Mouse (Mus musculus) neural tube, embryonic 13.5 days (tissue): ENCODE data around the gene Kat5. TPM values are rescaled to one million over a fixed set of nuclear protein-coding genes. Genes with fewer than 3 reads are reported as not detected.

Experiments
- ATAC-seq: fragments of 200-750 bp; cut with Nextera tagmentation; 2 replicates; pipeline ENCODE4 v1.8.0; 2017; ENCODE audit warnings: low read depth, mild to moderate bottlenecking, moderate TSS enrichment, moderate library complexity
- H3K27ac ChIP-seq: fragments of 300-500 bp; sonication (generic); replicated peaks from 2 replicates; pipeline ENCODE4 v1.5.1; 2015; ENCODE audit warnings: moderate library complexity, mild to moderate bottlenecking, inconsistent platforms
- H3K27me3 ChIP-seq: fragments of 300-500 bp; sonication (generic); 2 replicates; pipeline ENCODE4 v1.6.1; 2015; ENCODE audit warnings: mild to moderate bottlenecking, inconsistent platforms
- H3K36me3 ChIP-seq: fragments of 300-500 bp; sonication (generic); 2 replicates; pipeline ENCODE4 v1.6.1; 2015; ENCODE audit warnings: mild to moderate bottlenecking, inconsistent platforms
- H3K4me1 ChIP-seq: fragments of 300-500 bp; sonication (generic); replicated peaks from 2 replicates; pipeline ENCODE4 v1.6.1; 2015; ENCODE audit warnings: inconsistent platforms
- H3K4me2 ChIP-seq: fragments of 300-500 bp; sonication (generic); 2 replicates; pipeline ENCODE4 v1.6.1; 2015; ENCODE audit warnings: inconsistent platforms, mild to moderate bottlenecking, moderate library complexity
- H3K4me3 ChIP-seq: fragments of 300-500 bp; sonication (generic); 2 replicates; pipeline ENCODE4 v1.5.1; 2015; ENCODE audit warnings: mild to moderate bottlenecking, inconsistent platforms
- H3K9ac ChIP-seq: fragments of 300-500 bp; sonication (generic); 2 replicates; pipeline ENCODE4 v1.6.1; 2015; ENCODE audit warnings: moderate library complexity, mild to moderate bottlenecking, inconsistent platforms
- H3K9me3 ChIP-seq: fragments of 300-500 bp; sonication (generic); 2 replicates; pipeline ENCODE4 v1.6.1; 2016; ENCODE audit warnings: inconsistent platforms
- WGBS: fragments of 180-500 bp; shearing (Covaris S2); methylation state at CpG from one replicate; pipeline ENCODE4 v1.1.7; 2015; 5-methylcytosine and 5-hydroxymethylcytosine counted together
- polyA plus RNA-seq: library from polyadenylated mRNA; unstranded; fragments of >200 nt; fragmentation: Nextera tagmentation; extraction: Ambion mirVana; gene quantifications from 2 replicates; pipeline ENCODE4 v1.2.1, GENCODE M21; 2015

Gene Kat5
- polyA plus RNA-seq, 1 experiment from 2014 or later: 77.2 TPM

GRCm38 (mm10) chr19:5567180-5567533 is 42.9 kb downstream of the Kat5 start:
- H3K27me3 ChIP-seq: peaks cover 55% of the 10 kb centered on the region
- H3K4me2 ChIP-seq: peak overlapping the region; percentile 91
- H3K27ac ChIP-seq: peak overlapping the region; percentile 88
- ATAC-seq: peak; percentile 29
- peaks cover 21% of the 10 kb centered on the region for H3K4me1 ChIP-seq
- H3K9ac ChIP-seq: peak overlapping the region; percentile 80
- WGBS: 2% methylated on average over 26 of the region's 26 CpGs
- H3K36me3 ChIP-seq: peaks cover 20% of the 10 kb centered on the region
- peak overlapping the region; percentile 75 for H3K4me3 ChIP-seq
- no peaks in the 10 kb centered on the region for H3K9me3 ChIP-seq

- Histone ChIP-seq H3K36me3 (peaks cover 20% of the 10 kb centered on the region), H3K27ac (no peak overlapping the region), H3K4me1 (peaks cover 21% of the 10 kb centered on the region), H3K4me2 (0 out of 2 replicates have a peak overlapping the region, but pooled peaks have one; percentile 91), H3K9ac (no peak overlapping the region), H3K27me3 (peaks cover 64% of the 10 kb centered on the region), H3K4me3 (no peak overlapping the region), H3K9me3 (no peaks in the 10 kb centered on the region)
- ATAC-seq: no peak
- WGBS: 51% methylated on average over 5 of the region's 5 CpGs
These were observed 43.7 kb downstream of the Kat5 start for GRCm38 (mm10) chr19:5566316-5566715.

GRCm38 (mm10) chr19:5562776-5563175 is 47.3 kb downstream of the Kat5 start:
- no peak overlapping the region for H3K27ac ChIP-seq
- ATAC-seq: no peak
- WGBS: 89% methylated on average over 10 of the region's 10 CpGs
- no peaks in the 10 kb centered on the region for H3K9me3 ChIP-seq
- no peak overlapping the region for H3K4me2 ChIP-seq
- no peak overlapping the region for H3K4me3 ChIP-seq
- H3K4me1 ChIP-seq: peaks cover 29% of the 10 kb centered on the region
- H3K9ac ChIP-seq: no peak overlapping the region
- peaks cover 92% of the 10 kb centered on the region for H3K27me3 ChIP-seq
- H3K36me3 ChIP-seq: no peaks in the 10 kb centered on the region

- H3K27ac ChIP-seq: no peak overlapping the region
- no peak overlapping the region for H3K4me3 ChIP-seq
- WGBS: 57% methylated on average over 3 of the region's 3 CpGs
- H3K27me3 ChIP-seq: peaks cover 100% of the 10 kb centered on the region
- no peak overlapping the region for H3K9ac ChIP-seq
- H3K4me2 ChIP-seq: no peak overlapping the region
- ATAC-seq: no peak
- H3K9me3 ChIP-seq: no peaks in the 10 kb centered on the region
- H3K36me3 ChIP-seq: no peaks in the 10 kb centered on the region
- H3K4me1 ChIP-seq: peaks cover 23% of the 10 kb centered on the region
These were observed 48.2 kb downstream of the Kat5 start for GRCm38 (mm10) chr19:5561886-5562285.

- Histone ChIP-seq H3K4me2 (peak overlapping the region; percentile 59; the same call in 1 of the 2 replicates), H3K9me3 (no peaks in the 10 kb centered on the region), H3K4me3 (peak overlapping the region; percentile 29), H3K27ac (no peak overlapping the region), H3K4me1 (peaks cover 20% of the 10 kb centered on the region), H3K27me3 (peaks cover 100% of the 10 kb centered on the region), H3K9ac (no peak overlapping the region; the same call in 1 of the 2 replicates), H3K36me3 (no peaks in the 10 kb centered on the region)
- WGBS: 12% methylated on average over 10 of the region's 10 CpGs
- no peak for ATAC-seq
These were observed 48.7 kb downstream of the Kat5 start for GRCm38 (mm10) chr19:5561252-5561790.

- peak within 1 kb of the TSS; percentile 55 for H3K9ac ChIP-seq
- no peaks in the 10 kb centered on the region for H3K9me3 ChIP-seq
- no peak within 1 kb of the TSS for H3K27ac ChIP-seq
- peak within 1 kb of the TSS; percentile 29 for H3K4me3 ChIP-seq
- peaks cover 100% of the 10 kb centered on the region for H3K27me3 ChIP-seq
- no peak for ATAC-seq
- peaks cover 20% of the 10 kb centered on the region for H3K4me1 ChIP-seq
- H3K36me3 ChIP-seq: no peaks in the 10 kb centered on the region
- 1% methylated on average over 57 of the region's 57 CpGs for WGBS
- H3K4me2 ChIP-seq: peak within 1 kb of the TSS; percentile 59
These were observed 49.5 kb downstream of the Kat5 start, which contains the start of gene Ovol1 for GRCm38 (mm10) chr19:5560457-5561041. Ovol1 (minus strand) TSS chr19:5560646.

GRCm38 (mm10) chr19:5559631-5560456 is 50.2 kb downstream of the Kat5 start:
- no peak overlapping the region for H3K27ac ChIP-seq
- peak overlapping the region; percentile 55 for H3K9ac ChIP-seq
- peak overlapping the region; percentile 29 for H3K4me3 ChIP-seq
- under 1% methylated on average over 69 of the region's 69 CpGs for WGBS
- H3K9me3 ChIP-seq: no peaks in the 10 kb centered on the region
- no peak for ATAC-seq
- peaks cover 99% of the 10 kb centered on the region for H3K27me3 ChIP-seq
- peak overlapping the region; percentile 59 for H3K4me2 ChIP-seq
- peaks cover 20% of the 10 kb centered on the region for H3K4me1 ChIP-seq
- no peaks in the 10 kb centered on the region for H3K36me3 ChIP-seq

GRCm38 (mm10) chr19:5559229-5559628 is 50.8 kb downstream of the Kat5 start:
- Histone ChIP-seq H3K9me3 (no peaks in the 10 kb centered on the region), H3K9ac (no peak overlapping the region), H3K27ac (no peak overlapping the region), H3K4me3 (no peak overlapping the region; the same call in 1 of the 2 replicates), H3K4me2 (no peak overlapping the region), H3K4me1 (peaks cover 20% of the 10 kb centered on the region), H3K36me3 (no peaks in the 10 kb centered on the region), H3K27me3 (peaks cover 96% of the 10 kb centered on the region)
- 11% methylated on average over 8 of the region's 8 CpGs for WGBS
- no peak for ATAC-seq

- WGBS: 60% methylated on average over 8 of the region's 8 CpGs
- Histone ChIP-seq H3K4me1 (peaks cover 20% of the 10 kb centered on the region), H3K9ac (no peak overlapping the region), H3K4me3 (no peak overlapping the region), H3K36me3 (no peaks in the 10 kb centered on the region), H3K27ac (no peak overlapping the region), H3K27me3 (peaks cover 96% of the 10 kb centered on the region), H3K9me3 (no peaks in the 10 kb centered on the region), H3K4me2 (no peak overlapping the region)
- no peak for ATAC-seq
These were observed 51.3 kb downstream of the Kat5 start for GRCm38 (mm10) chr19:5558770-5559169.

GRCm38 (mm10) chr19:5558169-5558568 is 51.9 kb downstream of the Kat5 start:
- Histone ChIP-seq H3K36me3 (no peaks in the 10 kb centered on the region), H3K4me3 (no peak overlapping the region), H3K4me1 (peaks cover 20% of the 10 kb centered on the region), H3K27ac (no peak overlapping the region), H3K27me3 (peaks cover 96% of the 10 kb centered on the region), H3K4me2 (no peak overlapping the region), H3K9ac (no peak overlapping the region), H3K9me3 (no peaks in the 10 kb centered on the region)
- ATAC-seq: no peak
- 46% methylated on average over 7 of the region's 7 CpGs for whole genome bisulfite sequencing

GRCm38 (mm10) chr19:5554212-5554611 is 55.8 kb downstream of the Kat5 start:
- no peak overlapping the region for H3K4me3 ChIP-seq
- 75% methylated on average over 14 of the region's 14 CpGs for WGBS

GRCm38 (mm10) chr19:5553802-5554201 is 56.2 kb downstream of the Kat5 start:
- Histone ChIP-seq H3K4me1 (no peaks in the 10 kb centered on the region), H3K4me2 (no peak overlapping the region), H3K27ac (no peak overlapping the region), H3K27me3 (peaks cover 55% of the 10 kb centered on the region), H3K9me3 (no peaks in the 10 kb centered on the region), H3K36me3 (no peaks in the 10 kb centered on the region), H3K4me3 (no peak overlapping the region), H3K9ac (no peak overlapping the region)
- ATAC-seq: no peak
- WGBS: 59% methylated on average over 8 of the region's 8 CpGs

More at GRCm38 (mm10) chr19:5554212-5554611, 55.8 kb downstream of the Kat5 start:
- no peak overlapping the region for H3K27ac ChIP-seq
- peaks cover 59% of the 10 kb centered on the region for H3K27me3 ChIP-seq
- H3K36me3 ChIP-seq: no peaks in the 10 kb centered on the region
- H3K9me3 ChIP-seq: no peaks in the 10 kb centered on the region
- no peak for ATAC-seq
- no peak overlapping the region for H3K4me2 ChIP-seq
- H3K9ac ChIP-seq: no peak overlapping the region
- peaks cover 2% of the 10 kb centered on the region; the same call in 1 of the 2 replicates for H3K4me1 ChIP-seq
